Mouse (Mus musculus) inflammation-experienced regulatory T-cells (primary cell): ENCODE results near the gene Rad51ap1. TPM values are rescaled to one million over a fixed set of nuclear protein-coding genes. Genes with fewer than 3 reads are reported as not detected.

Experiments used
- polyA plus RNA-seq, 2 experiments: library from polyadenylated mRNA; unstranded; fragments of 100-300 nt; shearing (Covaris generic); gene quantifications; one replicate each; pipeline ENCODE4 v1.2.1; 2017

Gene Rad51ap1
- 10 to 100 TPM in 1 of 2 experiments, 1 to 10 TPM in 1; 2.5 to 11.4 TPM for polyA plus RNA-seq

DNA sequence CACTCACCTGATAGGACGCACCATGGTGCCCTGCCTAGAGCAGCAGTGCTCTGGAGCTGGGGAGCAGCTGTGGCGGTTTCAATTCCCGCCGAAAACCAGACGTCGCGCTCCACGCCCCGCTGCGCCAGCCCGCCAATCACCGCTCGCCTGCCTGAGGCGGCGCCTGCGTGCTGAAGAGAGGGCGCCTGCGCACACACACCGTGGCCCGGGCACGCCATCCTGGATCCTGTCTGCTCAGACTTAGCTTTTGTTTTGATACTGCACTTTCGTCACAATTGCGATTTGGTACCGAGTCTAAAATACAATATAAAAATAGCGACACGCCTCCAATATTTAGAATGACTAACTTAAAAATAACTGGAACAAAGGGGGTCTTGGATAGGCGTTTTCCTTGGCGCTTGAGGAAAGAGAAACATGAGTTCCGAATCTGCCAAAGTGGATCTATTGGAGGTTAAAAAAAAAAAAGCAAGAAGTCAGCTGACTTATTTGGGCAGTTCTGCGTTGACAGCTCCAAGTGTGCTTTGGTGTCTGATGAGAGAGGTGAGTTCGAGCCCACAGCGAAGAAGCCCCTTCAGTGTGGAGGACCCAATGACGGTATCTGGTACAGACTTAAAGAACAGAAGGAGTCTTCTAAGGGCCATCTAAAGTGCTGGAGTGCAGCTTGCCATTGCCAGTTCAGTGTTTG is at the start of gene Rad51ap1, which contains the start of gene D6Wsu163e:
TSS of gene Rad51ap1 (minus strand) at position 101 of the 685 bp plus-strand sequence.
TSS of gene D6Wsu163e (plus strand) at position 476 of the 685 bp plus-strand sequence.

DNA sequence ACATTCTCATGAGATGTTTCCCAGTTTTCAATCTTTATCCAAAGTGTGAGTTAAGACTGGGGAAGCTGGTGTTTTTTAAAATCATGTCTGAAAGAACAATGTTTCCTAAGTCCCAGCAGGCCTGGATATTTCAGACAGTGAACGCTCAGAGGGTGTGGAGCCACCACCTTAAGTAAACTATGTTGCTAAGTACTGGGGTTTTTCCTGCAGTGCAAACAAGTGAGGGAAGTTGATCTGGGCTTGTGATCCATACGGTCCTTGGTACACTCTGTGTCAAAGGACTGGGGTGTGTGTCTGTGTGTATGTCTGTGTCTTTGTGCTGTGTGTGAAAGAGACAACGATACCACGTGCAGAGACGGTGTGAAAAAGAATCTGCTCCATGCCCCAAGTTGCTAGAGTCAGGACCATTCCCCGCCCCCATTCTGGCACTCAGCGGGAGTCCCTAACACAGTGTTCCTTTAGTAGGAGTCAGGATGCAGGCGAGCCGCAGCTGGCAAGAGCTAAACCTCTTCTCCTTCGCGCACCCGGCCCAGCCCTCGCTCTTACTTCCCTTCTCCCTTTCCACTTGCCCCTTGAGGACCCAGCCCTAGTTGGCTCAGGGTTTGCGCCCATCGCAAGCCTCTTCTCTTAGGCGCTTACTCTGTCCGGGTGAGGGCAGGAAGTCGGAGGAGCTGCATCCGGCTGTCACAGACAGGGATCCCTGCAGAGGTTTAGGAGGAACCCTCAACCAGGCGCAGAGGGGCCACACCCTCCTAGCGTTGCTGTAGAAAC is 18.1 kb downstream of the Rad51ap1 start, which contains the start of gene Dyrk4:
TSS of gene Dyrk4 (minus strand) at position 729 of the 771 bp plus-strand sequence.

Other genes starting within 250 kb of the Rad51ap1 start
- gene Kcna6, start 198.9 kb downstream of the Rad51ap1 start, polyA plus RNA-seq = not detected
- 100 to 1,000 TPM; 138 to 140 TPM for gene Ndufa9, start 90.5 kb downstream of the Rad51ap1 start, polyA plus RNA-seq
- under 1 TPM; 0.05 to 0.40 TPM for gene Akap3, start 86.5 kb downstream of the Rad51ap1 start, polyA plus RNA-seq
- gene Dyrk4, start 17.7 kb downstream of the Rad51ap1 start, polyA plus RNA-seq = under 1 TPM; 0.20 to 0.50 TPM
- gene D6Wsu163e, start 375 bp upstream of the Rad51ap1 start, polyA plus RNA-seq = 10 to 100 TPM; 13.5 to 20.9 TPM
- gene Fgf6, start 76.0 kb upstream of the Rad51ap1 start, polyA plus RNA-seq = not detected
- under 1 TPM in 1 of 2 experiments, not detected in 1; 0.34 TPM for gene Fgf23, start 133.3 kb upstream of the Rad51ap1 start, polyA plus RNA-seq
- 10 to 100 TPM in 1 of 2 experiments, 1 to 10 TPM in 1; 7.2 to 11.3 TPM for gene Tigar, start 170.0 kb upstream of the Rad51ap1 start, polyA plus RNA-seq
- 1,000 to 10,000 TPM; 1,085 to 1,259 TPM for gene Ccnd2, start 212.6 kb upstream of the Rad51ap1 start, polyA plus RNA-seq